Mouse (Mus musculus): ENCODE measurements around the gene Macrod2.
A peak's percentile ranks its signal among the peaks of the same experiment; 100 is the strongest.

The Macrod2 gene

GRCm38 (mm10) chr2:140913679-140914412 lies 518.7 kb downstream of the Macrod2 start:
- DNase-seq, result peak; percentile 60

GRCm38 (mm10) chr2:140926922-140927321 lies 531.8 kb downstream of the Macrod2 start:
- DNase-seq, result no peak

- DNase-seq, result no peak
These were observed 539.4 kb downstream of the Macrod2 start for GRCm38 (mm10) chr2:140934483-140934882.

- DNase-seq, result peak; percentile 94
These were observed 554.4 kb downstream of the Macrod2 start for GRCm38 (mm10) chr2:140949461-140949860.

- DNase-seq, result peak; percentile 54
These were observed 564.1 kb downstream of the Macrod2 start for GRCm38 (mm10) chr2:140959246-140959645.

- no peak for DNase-seq
These were observed 575.1 kb downstream of the Macrod2 start for GRCm38 (mm10) chr2:140970181-140970580.

GRCm38 (mm10) chr2:140971845-140972244 lies 576.7 kb downstream of the Macrod2 start:
- DNase-seq, result no peak

GRCm38 (mm10) chr2:140985670-140986372 lies 590.7 kb downstream of the Macrod2 start:
- DNase-seq, result no peak

- no peak for DNase-seq
These were observed 608.7 kb downstream of the Macrod2 start for GRCm38 (mm10) chr2:141003846-141004245.

- DNase-seq, result no peak
These were observed 609.2 kb downstream of the Macrod2 start for GRCm38 (mm10) chr2:141004326-141004725.

GRCm38 (mm10) chr2:141005616-141006015 lies 610.5 kb downstream of the Macrod2 start:
- no peak for DNase-seq

GRCm38 (mm10) chr2:141007725-141008124 lies 612.6 kb downstream of the Macrod2 start:
- DNase-seq, result no peak

- no peak for DNase-seq
These were observed 613.3 kb downstream of the Macrod2 start for GRCm38 (mm10) chr2:141008458-141008857.

GRCm38 (mm10) chr2:141013443-141014165 lies 618.5 kb downstream of the Macrod2 start:
- DNase-seq, result peak; percentile 21

GRCm38 (mm10) chr2:141022971-141023370 lies 627.9 kb downstream of the Macrod2 start:
- no peak for DNase-seq

- no peak for DNase-seq
These were observed 628.8 kb downstream of the Macrod2 start for GRCm38 (mm10) chr2:141023916-141024315.

- no peak for DNase-seq
These were observed 629.4 kb downstream of the Macrod2 start for GRCm38 (mm10) chr2:141024316-141025043.

- no peak for DNase-seq
These were observed 661.8 kb downstream of the Macrod2 start for GRCm38 (mm10) chr2:141056685-141057454.

- DNase-seq, result no peak
These were observed 662.3 kb downstream of the Macrod2 start for GRCm38 (mm10) chr2:141057455-141057833.

GRCm38 (mm10) chr2:141073981-141074855 lies 679.1 kb downstream of the Macrod2 start:
- DNase-seq, result no peak

- no peak for DNase-seq
These were observed 683.1 kb downstream of the Macrod2 start for GRCm38 (mm10) chr2:141078221-141078620.

Data from cerebellum, adult 9-10 months (tissue).